Mouse (Mus musculus): ENCODE results near the gene Bpifb3. TPM values are rescaled to one million over a fixed set of nuclear protein-coding genes. Genes with fewer than 3 reads are reported as not detected.

Gene Bpifb3
- not detected in 2 replicates for polyA plus RNA-seq (2014; fragmentation: Nextera tagmentation; extraction: Ambion mirVana)

- Histone ChIP-seq H3K4me2 (ENCODE audit: low read depth, low read length, severe bottlenecking) (no peak within 1 kb of the TSS), H3K36me3 (ENCODE audit: control insufficient read depth, insufficient read depth, low read length) (no peaks in the 10 kb centered on the region), H3K9ac (ENCODE audit: low read length) (no peak within 1 kb of the TSS), H3K4me3 (ENCODE audit: low read depth, low read length) (no peak within 1 kb of the TSS), H3K9me3 (ENCODE audit: control insufficient read depth, low read length) (no peaks in the 10 kb centered on the region), H3K27ac (ENCODE audit: low read depth, low read length) (no peak within 1 kb of the TSS), H3K27me3 (ENCODE audit: control insufficient read depth, insufficient read depth, low read length) (no peaks in the 10 kb centered on the region), H3K4me1 (replicated peaks; ENCODE audit: control insufficient read depth, insufficient read depth, low read length) (no peaks in the 10 kb centered on the region)
- WGBS: 70% methylated on average over 8 of the region's 8 CpGs
- ATAC-seq (replicated peaks; ENCODE audit: low FRiP score): no peak
- no peak for DNase-seq (ENCODE audit: low spot score)
These were observed at the start of gene Bpifb3 for GRCm38 (mm10) chr2:153917930-153918329. Gene Bpifb3, plus strand, starts transcription at chr2:153918230.

GRCm38 (mm10) chr2:153870984-153871383 is 47.0 kb upstream of the Bpifb3 start, which contains the start of gene Sun5:
Gene Sun5, minus strand, starts transcription at chr2:153871084.
- no peaks in the 10 kb centered on the region for H3K27me3 ChIP-seq (ENCODE audit: control insufficient read depth, insufficient read depth, low read length)
- no peak within 1 kb of the TSS for H3K4me2 ChIP-seq (ENCODE audit: low read depth, low read length, severe bottlenecking)
- no peak within 1 kb of the TSS for H3K4me3 ChIP-seq (ENCODE audit: low read depth, low read length)
- no peak for DNase-seq (ENCODE audit: low spot score)
- no peaks in the 10 kb centered on the region for H3K4me1 ChIP-seq (replicated peaks; ENCODE audit: control insufficient read depth, insufficient read depth, low read length)
- no peak for ATAC-seq (replicated peaks; ENCODE audit: low FRiP score)
- no peaks in the 10 kb centered on the region for H3K36me3 ChIP-seq (ENCODE audit: control insufficient read depth, insufficient read depth, low read length)
- no peaks in the 10 kb centered on the region for H3K9me3 ChIP-seq (ENCODE audit: control insufficient read depth, low read length)
- H3K9ac ChIP-seq (ENCODE audit: low read length): no peak within 1 kb of the TSS
- no peak within 1 kb of the TSS for H3K27ac ChIP-seq (ENCODE audit: low read depth, low read length)
- WGBS: 89% methylated on average over 4 of the region's 4 CpGs

DNA sequence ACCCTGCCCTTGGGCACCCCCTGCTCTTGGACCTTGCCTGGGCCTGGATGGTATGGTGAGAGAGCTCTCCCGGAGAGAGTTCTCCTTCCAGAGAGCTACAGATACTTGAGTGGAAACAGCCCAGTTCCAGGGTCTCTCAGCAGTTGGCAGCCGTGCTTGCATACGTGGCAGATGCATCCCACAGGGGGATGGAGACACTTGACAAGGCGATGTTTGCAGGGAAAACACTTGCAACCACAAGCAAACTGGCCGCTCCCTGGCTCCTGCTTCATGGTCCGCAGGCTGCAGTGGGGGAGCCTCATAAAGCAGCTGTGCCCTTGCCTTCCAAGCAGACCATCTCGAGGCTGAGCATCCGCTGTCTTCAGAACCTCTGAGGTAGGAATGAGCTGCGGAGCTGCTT is 43.3 kb upstream of the Bpifb3 start, which contains the start of gene Bpifb2:
Bpifb2 (plus strand) TSS at position 301 of the 400 bp plus-strand sequence.
- H3K4me2 ChIP-seq (ENCODE audit: low read depth, low read length, severe bottlenecking): no peak within 1 kb of the TSS
- no peaks in the 10 kb centered on the region for H3K27me3 ChIP-seq (ENCODE audit: control insufficient read depth, insufficient read depth, low read length)
- 86% methylated on average over 9 of the region's 9 CpGs for WGBS

DNA sequence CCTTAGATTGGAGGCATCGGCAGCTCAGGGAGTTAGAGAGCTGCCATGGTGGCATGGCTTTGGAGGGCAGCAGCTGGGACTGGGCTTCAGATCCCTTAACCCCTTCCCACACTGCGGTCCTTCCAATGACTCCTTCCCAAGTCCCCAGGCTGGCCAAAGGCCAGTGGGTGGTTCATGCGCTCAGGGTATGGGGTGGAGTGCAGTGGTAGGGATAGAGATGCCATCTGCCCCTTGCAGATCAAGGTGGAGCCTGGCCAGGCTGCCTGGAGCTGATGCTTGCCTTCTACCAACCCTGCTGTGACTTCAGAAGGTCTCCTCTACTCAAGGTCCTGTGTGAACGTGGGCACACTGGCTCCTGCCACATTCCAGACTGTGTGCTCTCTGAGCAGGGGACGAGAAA is 18.9 kb upstream of the Bpifb3 start:
- Histone ChIP-seq H3K27ac (ENCODE audit: low read depth, low read length) (no peak overlapping the region), H3K9me3 (ENCODE audit: control insufficient read depth, low read length) (no peaks in the 10 kb centered on the region)
- 79% methylated on average over 5 of the region's 5 CpGs for WGBS

More for the DNA sequence above, 43.3 kb upstream of the Bpifb3 start, which contains the start of gene Bpifb2:
- Histone ChIP-seq H3K36me3 (ENCODE audit: control insufficient read depth, insufficient read depth, low read length) (no peaks in the 10 kb centered on the region), H3K4me1 (replicated peaks; ENCODE audit: control insufficient read depth, insufficient read depth, low read length) (no peaks in the 10 kb centered on the region), H3K9me3 (ENCODE audit: control insufficient read depth, low read length) (no peaks in the 10 kb centered on the region), H3K4me3 (ENCODE audit: low read depth, low read length) (no peak within 1 kb of the TSS), H3K27ac (ENCODE audit: low read depth, low read length) (no peak within 1 kb of the TSS), H3K9ac (ENCODE audit: low read length) (no peak within 1 kb of the TSS)
- no peak for DNase-seq (ENCODE audit: low spot score)
- ATAC-seq (replicated peaks; ENCODE audit: low FRiP score): no peak

DNA sequence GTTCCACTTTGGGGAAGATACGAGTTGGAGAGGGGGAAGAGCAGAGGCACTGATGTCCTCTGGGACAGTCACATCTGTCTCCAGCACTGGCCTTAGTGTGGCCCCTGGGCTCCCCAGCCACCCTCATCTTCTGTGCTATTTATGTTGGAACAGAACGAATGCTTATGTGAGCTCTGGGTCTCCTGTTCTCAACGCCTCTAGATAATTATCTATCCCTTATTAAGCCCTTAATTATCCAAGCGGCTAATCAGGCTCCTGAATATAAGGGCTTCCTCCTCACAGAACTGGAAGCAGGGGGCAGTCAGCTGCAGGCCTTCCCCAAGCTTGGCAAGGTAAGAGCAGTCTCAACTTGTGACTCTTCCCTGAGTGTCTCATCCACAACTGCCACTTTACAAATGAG is 17.9 kb upstream of the Bpifb3 start, which contains the start of gene Bpifb6:
Bpifb6 (plus strand) TSS at position 301 of the 400 bp plus-strand sequence.
- ATAC-seq (replicated peaks; ENCODE audit: low FRiP score): no peak
- no peaks in the 10 kb centered on the region for H3K4me1 ChIP-seq (replicated peaks; ENCODE audit: control insufficient read depth, insufficient read depth, low read length)
- no peak within 1 kb of the TSS for H3K27ac ChIP-seq (ENCODE audit: low read depth, low read length)
- no peak within 1 kb of the TSS for H3K4me3 ChIP-seq (ENCODE audit: low read depth, low read length)
- no peak within 1 kb of the TSS for H3K4me2 ChIP-seq (ENCODE audit: low read depth, low read length, severe bottlenecking)
- WGBS: 66% methylated on average over 4 of the region's 4 CpGs
- no peaks in the 10 kb centered on the region for H3K9me3 ChIP-seq (ENCODE audit: control insufficient read depth, low read length)
- DNase-seq (ENCODE audit: low spot score): no peak
- H3K9ac ChIP-seq (ENCODE audit: low read length): no peak within 1 kb of the TSS
- H3K36me3 ChIP-seq (ENCODE audit: control insufficient read depth, insufficient read depth, low read length): no peaks in the 10 kb centered on the region
- H3K27me3 ChIP-seq (ENCODE audit: control insufficient read depth, insufficient read depth, low read length): no peaks in the 10 kb centered on the region

More for the DNA sequence above, 18.9 kb upstream of the Bpifb3 start:
- ATAC-seq (replicated peaks; ENCODE audit: low FRiP score) (no peak), DNase-seq (ENCODE audit: low spot score) (no peak)
- no peaks in the 10 kb centered on the region for H3K27me3 ChIP-seq (ENCODE audit: control insufficient read depth, insufficient read depth, low read length)
- no peak overlapping the region for H3K9ac ChIP-seq (ENCODE audit: low read length)
- H3K4me2 ChIP-seq (ENCODE audit: low read depth, low read length, severe bottlenecking): no peak overlapping the region
- no peaks in the 10 kb centered on the region for H3K36me3 ChIP-seq (ENCODE audit: control insufficient read depth, insufficient read depth, low read length)
- H3K4me3 ChIP-seq (ENCODE audit: low read depth, low read length): no peak overlapping the region
- no peaks in the 10 kb centered on the region for H3K4me1 ChIP-seq (replicated peaks; ENCODE audit: control insufficient read depth, insufficient read depth, low read length)

DNA sequence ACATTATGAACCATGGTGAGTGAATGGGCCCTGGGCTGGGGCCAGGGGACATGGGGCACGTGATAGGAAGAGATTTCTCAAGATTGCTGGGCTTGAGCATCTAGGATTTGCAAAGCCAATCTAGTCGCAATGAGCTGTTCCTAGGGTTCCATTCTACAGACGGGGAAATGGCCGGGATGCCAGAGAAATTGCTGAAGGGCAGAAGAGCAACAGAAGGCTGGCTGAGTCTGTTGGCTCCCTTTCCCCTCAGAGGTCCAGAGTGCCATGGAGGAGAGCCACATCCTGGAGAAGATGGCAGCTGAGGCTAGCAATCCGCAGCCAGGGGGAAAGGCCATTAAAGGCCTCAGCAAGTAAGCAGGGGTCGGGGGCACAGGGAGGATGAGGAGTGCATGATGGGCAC is 15.3 kb upstream of the Bpifb3 start:
- Histone ChIP-seq H3K4me3 (ENCODE audit: low read depth, low read length) (no peak overlapping the region), H3K27me3 (ENCODE audit: control insufficient read depth, insufficient read depth, low read length) (no peaks in the 10 kb centered on the region), H3K9ac (ENCODE audit: low read length) (no peak overlapping the region), H3K4me2 (ENCODE audit: low read depth, low read length, severe bottlenecking) (no peak overlapping the region), H3K27ac (ENCODE audit: low read depth, low read length) (no peak overlapping the region), H3K9me3 (ENCODE audit: control insufficient read depth, low read length) (no peaks in the 10 kb centered on the region), H3K4me1 (replicated peaks; ENCODE audit: control insufficient read depth, insufficient read depth, low read length) (no peaks in the 10 kb centered on the region), H3K36me3 (ENCODE audit: control insufficient read depth, insufficient read depth, low read length) (no peaks in the 10 kb centered on the region)
- DNase-seq (ENCODE audit: low spot score) (no peak), ATAC-seq (replicated peaks; ENCODE audit: low FRiP score) (no peak)
- 81% methylated on average over 6 of the region's 6 CpGs for WGBS

- Histone ChIP-seq H3K36me3 (ENCODE audit: control insufficient read depth, insufficient read depth, low read length) (no peaks in the 10 kb centered on the region), H3K9me3 (ENCODE audit: control insufficient read depth, low read length) (no peaks in the 10 kb centered on the region), H3K4me3 (ENCODE audit: low read depth, low read length) (no peak overlapping the region), H3K4me2 (ENCODE audit: low read depth, low read length, severe bottlenecking) (no peak overlapping the region), H3K4me1 (replicated peaks; ENCODE audit: control insufficient read depth, insufficient read depth, low read length) (no peaks in the 10 kb centered on the region), H3K27ac (ENCODE audit: low read depth, low read length) (no peak overlapping the region), H3K9ac (ENCODE audit: low read length) (no peak overlapping the region), H3K27me3 (ENCODE audit: control insufficient read depth, insufficient read depth, low read length) (no peaks in the 10 kb centered on the region)
- 93% methylated on average over 4 of the region's 4 CpGs for WGBS
- ATAC-seq (replicated peaks; ENCODE audit: low FRiP score): no peak
- DNase-seq (ENCODE audit: low spot score): no peak
These were observed 11.4 kb upstream of the Bpifb3 start for GRCm38 (mm10) chr2:153906626-153907025.

DNA sequence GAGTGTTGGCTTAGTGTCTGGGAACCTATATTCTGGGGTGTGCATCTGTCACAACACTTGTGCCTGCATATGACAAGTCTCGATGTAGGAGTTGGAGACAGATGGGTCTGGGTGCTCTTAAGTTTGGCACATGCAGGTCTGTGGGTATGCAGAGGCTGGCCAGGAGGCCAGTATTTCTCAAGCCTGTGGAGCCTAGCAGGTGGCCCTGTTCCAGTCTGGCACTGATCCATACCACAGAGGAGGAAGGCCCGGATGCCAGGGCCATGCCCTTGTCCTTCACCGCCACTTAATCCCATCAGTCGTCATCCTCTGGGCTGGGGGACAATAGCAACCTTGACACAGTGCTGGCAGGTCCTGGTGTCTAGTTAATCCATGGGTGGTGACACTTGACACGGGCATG is 3.9 kb upstream of the Bpifb3 start:
- Histone ChIP-seq H3K4me2 (ENCODE audit: low read depth, low read length, severe bottlenecking) (no peak overlapping the region), H3K27me3 (ENCODE audit: control insufficient read depth, insufficient read depth, low read length) (no peaks in the 10 kb centered on the region), H3K36me3 (ENCODE audit: control insufficient read depth, insufficient read depth, low read length) (no peaks in the 10 kb centered on the region), H3K4me3 (ENCODE audit: low read depth, low read length) (no peak overlapping the region), H3K9ac (ENCODE audit: low read length) (no peak overlapping the region), H3K4me1 (replicated peaks; ENCODE audit: control insufficient read depth, insufficient read depth, low read length) (no peaks in the 10 kb centered on the region), H3K27ac (ENCODE audit: low read depth, low read length) (no peak overlapping the region), H3K9me3 (ENCODE audit: control insufficient read depth, low read length) (no peaks in the 10 kb centered on the region)
- no peak for DNase-seq (ENCODE audit: low spot score)
- ATAC-seq (replicated peaks; ENCODE audit: low FRiP score): no peak
- WGBS: 69% methylated on average over 5 of the region's 5 CpGs

- Histone ChIP-seq H3K27me3 (ENCODE audit: control insufficient read depth, insufficient read depth, low read length) (no peaks in the 10 kb centered on the region), H3K36me3 (ENCODE audit: control insufficient read depth, insufficient read depth, low read length) (no peaks in the 10 kb centered on the region), H3K9ac (ENCODE audit: low read length) (no peak overlapping the region), H3K9me3 (ENCODE audit: control insufficient read depth, low read length) (no peaks in the 10 kb centered on the region), H3K4me2 (ENCODE audit: low read depth, low read length, severe bottlenecking) (no peak overlapping the region), H3K27ac (ENCODE audit: low read depth, low read length) (no peak overlapping the region), H3K4me1 (replicated peaks; ENCODE audit: control insufficient read depth, insufficient read depth, low read length) (no peaks in the 10 kb centered on the region), H3K4me3 (ENCODE audit: low read depth, low read length) (no peak overlapping the region)
- no peak for DNase-seq (ENCODE audit: low spot score)
- no peak for ATAC-seq (replicated peaks; ENCODE audit: low FRiP score)
- WGBS: 91% methylated on average over 6 of the region's 6 CpGs
These were observed 3.2 kb downstream of the Bpifb3 start for GRCm38 (mm10) chr2:153921246-153921645.
